Mouse (Mus musculus) neural tube, embryonic 11.5 days (tissue): ENCODE results near the gene Ptk7. TPM values are rescaled to one million over a fixed set of nuclear protein-coding genes. Genes with fewer than 3 reads are reported as not detected.
A peak's percentile ranks its signal among the peaks of the same experiment; 100 is the strongest.

Experiments
- ATAC-seq: fragments of 200-750 bp; cut with Nextera tagmentation; 2 replicates; pipeline ENCODE4 v1.8.0; 2017; ENCODE audit warnings: moderate number of reproducible peaks, mild to moderate bottlenecking, moderate TSS enrichment, moderate library complexity; ENCODE audit not compliant: insufficient read depth, low FRiP score, low TSS enrichment
- DNase-seq: peaks from one replicate; pipeline ENCODE4 v3.0.0-alpha.2; 2015; ENCODE audit warnings: low spot score
- H3K27ac ChIP-seq: fragments of 300-500 bp; sonication (generic); 2 replicates; pipeline ENCODE4 v1.5.1; 2014; ENCODE audit warnings: low read depth, mild to moderate bottlenecking, low read length
- H3K27me3 ChIP-seq: fragments of 300-500 bp; sonication (generic); 2 replicates; pipeline ENCODE4 v1.6.1; 2014; ENCODE audit warnings: mild to moderate bottlenecking, low read length, mixed read lengths; ENCODE audit not compliant: control insufficient read depth, insufficient read depth
- H3K36me3 ChIP-seq: fragments of 300-500 bp; sonication (generic); 2 replicates; pipeline ENCODE4 v1.6.1; 2014; ENCODE audit warnings: mild to moderate bottlenecking, low read length, moderate library complexity, mixed read lengths; ENCODE audit not compliant: control insufficient read depth, insufficient read depth
- H3K4me1 ChIP-seq: fragments of 300-500 bp; sonication (generic); 2 replicates; pipeline ENCODE4 v1.6.1; 2014; ENCODE audit warnings: low read length, mixed read lengths; ENCODE audit not compliant: control insufficient read depth, insufficient read depth
- H3K4me2 ChIP-seq: fragments of 300-500 bp; sonication (generic); 2 replicates; pipeline ENCODE4 v1.6.1; 2014; ENCODE audit warnings: low read depth, mild to moderate bottlenecking, moderate library complexity
- H3K4me3 ChIP-seq: fragments of 300-500 bp; sonication (generic); 2 replicates; pipeline ENCODE4 v1.5.1; 2014; ENCODE audit warnings: low read depth, low read length
- H3K9ac ChIP-seq: fragments of 300-500 bp; sonication (generic); 2 replicates; pipeline ENCODE4 v1.6.1; 2014; ENCODE audit warnings: mild to moderate bottlenecking, low read length
- H3K9me3 ChIP-seq: fragments of 300-500 bp; sonication (generic); 2 replicates; pipeline ENCODE4 v1.6.1; 2016; ENCODE audit warnings: low read length; ENCODE audit not compliant: control insufficient read depth
- WGBS: fragments of 180-500 bp; shearing (Covaris S2); extraction: QIAGEN DNeasy Blood & Tissue Kit; methylation state at CpG from one replicate; pipeline ENCODE4 v1.1.7; 2014; 5-methylcytosine and 5-hydroxymethylcytosine counted together
- polyA plus RNA-seq: library from polyadenylated mRNA; unstranded; fragments of >200 nt; fragmentation: Nextera tagmentation; extraction: Ambion mirVana; gene quantifications from 2 replicates; pipeline ENCODE4 v1.2.1, GENCODE M21; 2014

The Ptk7 gene
- polyA plus RNA-seq, 1 experiment from 2014 or later, result 32.9 TPM

DNA sequence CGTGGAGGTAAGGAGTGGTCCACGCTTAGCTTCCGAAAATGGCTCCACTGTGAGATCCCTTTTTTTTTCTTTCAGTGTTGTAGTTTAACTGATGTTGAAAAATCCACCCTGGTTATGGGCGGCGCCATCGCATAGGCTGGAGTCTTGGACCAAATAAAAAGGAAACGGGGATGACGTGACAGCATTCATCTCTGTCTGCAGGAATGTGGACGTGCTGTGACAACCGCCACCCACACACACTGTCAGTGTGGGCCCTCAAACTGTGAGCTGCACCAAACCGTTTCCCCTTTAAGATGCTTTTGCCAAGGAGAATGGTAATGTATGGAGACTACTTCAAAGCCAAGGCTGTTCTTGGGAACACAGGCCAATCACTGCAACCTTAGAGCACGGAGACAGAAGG, 23.3 kb downstream of the Ptk7 start:
- Histone ChIP-seq H3K36me3 (no peaks in the 10 kb centered on the region), H3K9ac (no peak overlapping the region), H3K9me3 (no peaks in the 10 kb centered on the region), H3K27ac (no peak overlapping the region; the same call in 1 of the 2 replicates), H3K4me3 (no peak overlapping the region), H3K27me3 (no peaks in the 10 kb centered on the region), H3K4me2 (no peak overlapping the region), H3K4me1 (peaks cover 3% of the 10 kb centered on the region; the same call in 1 of the 2 replicates)
- DNase-seq, result no peak
- 88% methylated on average over 12 of the region's 12 CpGs for WGBS
- no peak for ATAC-seq

DNA sequence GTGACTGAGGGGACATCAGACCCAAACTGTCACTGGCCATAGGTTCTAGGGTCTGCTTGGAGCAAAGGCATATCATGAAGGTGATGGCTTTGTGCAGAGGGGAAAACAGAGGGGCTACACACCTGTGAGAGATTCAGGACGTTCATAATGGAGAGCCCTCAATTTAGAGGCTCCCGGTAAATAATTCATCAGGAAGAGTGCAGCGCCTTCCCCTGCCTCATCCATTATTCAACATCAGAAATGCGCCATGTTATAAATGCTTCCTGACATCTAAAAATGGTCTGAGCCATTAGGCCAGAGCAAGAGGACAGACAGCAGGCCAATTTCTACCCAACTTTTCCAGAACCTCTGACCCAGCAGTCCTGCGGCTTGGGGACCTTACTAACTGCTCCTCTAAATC, 24.2 kb downstream of the Ptk7 start:
- Histone ChIP-seq H3K9me3 (no peaks in the 10 kb centered on the region), H3K4me3 (no peak overlapping the region), H3K27me3 (no peaks in the 10 kb centered on the region), H3K4me2 (no peak overlapping the region), H3K9ac (no peak overlapping the region), H3K4me1 (no peaks in the 10 kb centered on the region; the same call in 1 of the 2 replicates), H3K36me3 (no peaks in the 10 kb centered on the region), H3K27ac (0 out of 2 replicates have a peak overlapping the region, but pooled peaks have one; percentile 28)
- no peak for DNase-seq
- ATAC-seq, result no peak
- 62% methylated on average over 5 of the region's 5 CpGs for WGBS

DNA sequence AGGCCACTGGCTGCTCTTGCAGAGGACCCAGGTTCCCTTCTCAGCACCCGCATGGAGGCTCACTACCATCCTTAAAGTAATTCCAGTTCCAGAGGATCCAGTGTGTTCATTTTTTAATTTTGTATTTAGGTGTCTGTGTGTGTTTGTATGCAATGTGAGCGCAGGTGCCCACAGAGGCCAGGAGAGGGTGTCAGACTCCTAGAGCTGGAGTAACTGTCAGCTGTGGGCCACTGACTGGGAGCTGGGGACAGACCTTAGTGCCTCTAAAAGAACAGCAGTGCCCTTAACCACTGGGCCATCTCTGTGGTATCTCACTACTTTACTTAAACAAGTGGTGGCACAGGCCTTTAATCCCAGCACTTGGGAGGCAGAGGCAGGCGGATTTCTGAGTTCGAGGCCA, 26.1 kb downstream of the Ptk7 start:
- ATAC-seq, result no peak
- 94% methylated on average over 4 of the region's 4 CpGs for WGBS
- H3K4me1 ChIP-seq, result no peaks in the 10 kb centered on the region; the same call in 1 of the 2 replicates
- no peak overlapping the region for H3K4me2 ChIP-seq
- no peak overlapping the region for H3K27ac ChIP-seq
- H3K4me3 ChIP-seq, result no peak overlapping the region
- no peaks in the 10 kb centered on the region for H3K36me3 ChIP-seq
- H3K9me3 ChIP-seq, result no peaks in the 10 kb centered on the region
- H3K9ac ChIP-seq, result no peak overlapping the region
- DNase-seq, result no peak
- no peaks in the 10 kb centered on the region for H3K27me3 ChIP-seq

- no peak overlapping the region for H3K4me2 ChIP-seq
- H3K9ac ChIP-seq, result no peak overlapping the region
- H3K9me3 ChIP-seq, result no peaks in the 10 kb centered on the region
- ATAC-seq (no peak), DNase-seq (no peak)
- H3K27ac ChIP-seq, result no peak overlapping the region
- no peaks in the 10 kb centered on the region; the same call in 1 of the 2 replicates for H3K4me1 ChIP-seq
- H3K36me3 ChIP-seq, result no peaks in the 10 kb centered on the region
- no peaks in the 10 kb centered on the region for H3K27me3 ChIP-seq
- WGBS, result 54% methylated on average over 9 of the region's 9 CpGs
- no peak overlapping the region for H3K4me3 ChIP-seq
These were observed 27.1 kb downstream of the Ptk7 start for GRCm38 (mm10) chr17:46602212-46602611.

- Histone ChIP-seq H3K4me3 (no peak overlapping the region), H3K9me3 (no peaks in the 10 kb centered on the region), H3K36me3 (no peaks in the 10 kb centered on the region), H3K27me3 (no peaks in the 10 kb centered on the region), H3K4me2 (no peak overlapping the region), H3K9ac (no peak overlapping the region), H3K27ac (no peak overlapping the region), H3K4me1 (no peaks in the 10 kb centered on the region; the same call in 1 of the 2 replicates)
- DNase-seq (no peak), ATAC-seq (no peak)
- 86% methylated on average over 2 of the region's 2 CpGs for WGBS
These were observed 28.7 kb downstream of the Ptk7 start for GRCm38 (mm10) chr17:46600569-46600968.

DNA sequence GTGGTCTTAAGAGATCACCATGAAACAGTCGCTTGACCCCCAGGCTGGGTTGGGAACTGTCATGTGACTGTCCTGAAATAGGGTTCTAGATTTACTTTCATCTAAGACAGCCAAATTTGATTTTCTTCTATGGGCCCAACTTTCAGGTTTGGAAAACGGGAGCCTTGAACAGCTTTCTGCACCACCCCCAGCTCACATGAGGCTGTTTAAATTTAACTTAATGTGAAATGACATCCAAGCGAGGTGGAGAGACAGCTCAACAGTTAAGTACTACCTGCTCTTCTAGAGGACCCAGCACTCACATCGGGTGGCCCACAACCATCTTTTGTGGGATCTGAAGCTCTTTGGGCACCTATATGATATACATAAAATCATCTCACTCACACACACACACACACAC, 30.3 kb downstream of the Ptk7 start:
- no peak for DNase-seq
- no peak overlapping the region for H3K9ac ChIP-seq
- 87% methylated on average over 4 of the region's 4 CpGs for WGBS
- H3K4me1 ChIP-seq, result peaks cover 5% of the 10 kb centered on the region; the same call in 1 of the 2 replicates
- H3K36me3 ChIP-seq, result no peaks in the 10 kb centered on the region
- H3K4me3 ChIP-seq, result no peak overlapping the region
- no peak for ATAC-seq
- H3K4me2 ChIP-seq, result no peak overlapping the region
- H3K27me3 ChIP-seq, result no peaks in the 10 kb centered on the region
- H3K9me3 ChIP-seq, result no peaks in the 10 kb centered on the region
- H3K27ac ChIP-seq, result no peak overlapping the region

DNA sequence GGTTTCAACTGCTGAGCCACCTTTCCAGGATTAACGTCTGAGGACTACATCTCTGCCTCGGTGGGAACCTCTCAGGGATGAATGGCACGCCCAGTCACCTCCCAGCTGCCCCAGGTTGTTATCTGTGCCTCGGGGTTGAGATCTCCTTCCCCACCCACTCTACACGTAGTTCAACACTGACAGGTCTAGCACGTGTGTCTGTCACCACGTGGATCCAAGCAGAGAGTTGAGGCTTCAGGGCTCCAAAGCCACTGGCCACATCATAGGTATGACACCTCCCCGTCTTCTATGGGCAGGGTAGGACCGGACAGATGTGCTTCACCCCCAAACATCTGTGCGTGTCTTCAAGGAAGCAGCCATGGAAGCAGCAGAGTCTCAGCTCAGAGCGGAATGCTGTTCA, 31.3 kb downstream of the Ptk7 start:
- H3K36me3 ChIP-seq, result no peaks in the 10 kb centered on the region

GRCm38 (mm10) chr17:46595336-46595735, 34.0 kb downstream of the Ptk7 start:
- Histone ChIP-seq H3K27ac (0 out of 2 replicates have a peak overlapping the region, but pooled peaks have one; percentile 21), H3K9ac (no peak overlapping the region)
- WGBS, result 84% methylated on average over 6 of the region's 6 CpGs

More for the DNA sequence above, 31.3 kb downstream of the Ptk7 start:
- Histone ChIP-seq H3K4me3 (no peak overlapping the region), H3K27ac (no peak overlapping the region), H3K9ac (no peak overlapping the region), H3K9me3 (no peaks in the 10 kb centered on the region), H3K4me1 (peaks cover 5% of the 10 kb centered on the region; the same call in 1 of the 2 replicates), H3K4me2 (no peak overlapping the region), H3K27me3 (no peaks in the 10 kb centered on the region)
- no peak for DNase-seq
- ATAC-seq, result no peak
- WGBS, result 93% methylated on average over 11 of the region's 11 CpGs

DNA sequence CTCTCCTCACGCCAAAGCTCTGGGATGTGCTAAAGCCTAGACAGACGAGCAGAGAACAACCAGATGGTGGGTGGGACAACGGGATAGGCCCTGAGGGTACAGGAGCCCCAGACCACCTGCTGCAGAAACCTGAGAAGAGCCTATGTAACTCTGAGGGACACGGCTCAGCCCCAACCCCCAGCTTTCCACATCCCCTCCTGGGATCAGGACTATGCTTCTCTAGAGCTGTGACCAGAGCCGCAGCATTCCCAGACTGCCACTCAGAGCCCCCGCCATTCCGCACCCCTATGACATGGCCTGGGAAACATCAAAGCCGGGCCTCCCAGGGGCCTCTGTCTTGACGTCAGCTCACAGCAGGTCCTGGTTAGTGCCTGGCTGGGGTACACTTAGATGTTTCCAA, 34.7 kb downstream of the Ptk7 start:
- Histone ChIP-seq H3K4me2 (no peak overlapping the region), H3K4me1 (peaks cover 5% of the 10 kb centered on the region; the same call in 1 of the 2 replicates), H3K27me3 (no peaks in the 10 kb centered on the region), H3K27ac (peak overlapping the region; percentile 21; the same call in 1 of the 2 replicates), H3K9me3 (no peaks in the 10 kb centered on the region), H3K36me3 (peaks cover 5% of the 10 kb centered on the region), H3K4me3 (no peak overlapping the region), H3K9ac (no peak overlapping the region)
- ATAC-seq (no peak), DNase-seq (no peak)
- WGBS, result 38% methylated on average over 9 of the region's 9 CpGs

More at GRCm38 (mm10) chr17:46595336-46595735, 34.0 kb downstream of the Ptk7 start:
- H3K36me3 ChIP-seq, result peaks cover 2% of the 10 kb centered on the region; the same call in 1 of the 2 replicates
- H3K4me1 ChIP-seq, result peaks cover 5% of the 10 kb centered on the region; the same call in 1 of the 2 replicates
- no peak for DNase-seq
- ATAC-seq, result no peak
- no peaks in the 10 kb centered on the region for H3K27me3 ChIP-seq
- H3K4me3 ChIP-seq, result no peak overlapping the region
- H3K9me3 ChIP-seq, result no peaks in the 10 kb centered on the region
- no peak overlapping the region for H3K4me2 ChIP-seq
